Mouse (Mus musculus) gastrocnemius, adult 2 months (tissue): Measurements from ENCODE around the gene Depdc1b. TPM values are rescaled to one million over a fixed set of nuclear protein-coding genes. Genes with fewer than 3 reads are reported as not detected.

ENCODE experiments used
- DNase-seq: peaks from one replicate; pipeline ENCODE4 v3.0.0; 2022
- H3K27ac ChIP-seq: fragments of 200-600 bp; 2 replicates; pipeline ENCODE4 v1.8.1; 2022; ENCODE audit warnings: mild to moderate bottlenecking
- H3K4me3 ChIP-seq: fragments of 200-600 bp; 2 replicates; pipeline ENCODE4 v1.8.1; 2022; ENCODE audit warnings: mild to moderate bottlenecking, moderate library complexity
- CTCF ChIP-seq: fragments of 200-600 bp; IDR thresholded peaks from 2 replicates; pipeline ENCODE4 v1.8.1; 2022; ENCODE audit warnings: antibody characterized with exemption, mild to moderate bottlenecking, moderate library complexity
- intact Hi-C: fragments of 180-260 bp; cut with DNase I; formaldehyde crosslinking; loops from one replicate; pipeline ENCODE4 v1.15.1; 2025
- long read RNA-seq, 2 experiments: library from polyadenylated mRNA; stranded (forward); transcript quantifications; one replicate each; pipeline ENCODE4 v2.0.0; 2021
- total RNA-seq, 2 experiments: library from RNA; stranded (reverse); gene quantifications; 2 replicates each; pipeline ENCODE4 v1.2.3; 2021

Gene Depdc1b
- total RNA-seq: not detected
- long read RNA-seq, experiment 1: 0 reads
- long read RNA-seq, experiment 2: 0 reads

- peak; percentile 62 for TF ChIP-seq CTCF
- Histone ChIP-seq H3K27ac (peak within 1 kb of the TSS; percentile 77), H3K4me3 (peak within 1 kb of the TSS; percentile 89)
- peak; percentile 96 for DNase-seq
- intact Hi-C loops: no loop called here
Observed at GRCm38 (mm10) chr13:108315702-108316486, at the start of gene Depdc1b. TSS of gene Depdc1b (plus strand) at chr13:108316332.

DNA sequence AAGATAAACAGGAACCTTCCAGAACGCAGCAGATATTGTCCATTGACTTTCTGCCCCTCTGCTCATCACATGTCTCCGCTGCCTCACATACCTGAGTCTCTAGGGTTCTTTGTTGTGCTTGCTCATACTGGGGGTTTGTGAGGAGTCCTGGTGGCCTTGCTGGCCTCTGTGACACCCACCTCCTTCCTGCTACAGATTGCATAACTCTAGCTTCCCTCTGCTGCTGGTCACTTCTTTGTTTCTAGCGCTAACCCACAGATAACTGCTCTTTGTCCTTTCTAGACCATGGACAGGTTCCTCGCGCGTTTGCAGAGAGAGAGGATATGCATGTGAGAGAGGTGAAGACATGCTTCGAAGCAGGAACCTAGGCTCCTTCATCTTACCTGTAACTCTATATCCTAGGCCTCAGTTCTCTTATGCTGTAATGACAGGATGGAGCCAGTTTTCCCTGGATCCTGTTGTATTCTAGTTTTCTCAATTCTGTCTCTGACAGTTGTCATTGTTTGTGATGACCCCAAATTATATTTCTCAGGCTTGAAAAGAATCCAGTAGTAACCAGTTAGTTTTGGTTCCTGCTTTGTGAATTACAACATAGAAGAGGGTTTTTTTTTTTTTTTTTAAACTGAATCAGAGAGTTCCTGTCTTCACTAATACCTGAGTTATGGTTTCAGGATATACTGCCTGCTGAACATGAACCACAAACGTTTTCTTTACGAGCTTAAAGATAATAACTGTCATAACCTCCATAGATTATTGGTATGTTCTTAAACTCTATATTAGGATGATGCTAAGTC, 48.1 kb upstream of the Depdc1b start:
- intact Hi-C loops: no loop called here
- no peak for DNase-seq
- no peak overlapping the region for H3K4me3 ChIP-seq
- H3K27ac ChIP-seq: no peak overlapping the region
- TF ChIP-seq CTCF: no peak

DNA sequence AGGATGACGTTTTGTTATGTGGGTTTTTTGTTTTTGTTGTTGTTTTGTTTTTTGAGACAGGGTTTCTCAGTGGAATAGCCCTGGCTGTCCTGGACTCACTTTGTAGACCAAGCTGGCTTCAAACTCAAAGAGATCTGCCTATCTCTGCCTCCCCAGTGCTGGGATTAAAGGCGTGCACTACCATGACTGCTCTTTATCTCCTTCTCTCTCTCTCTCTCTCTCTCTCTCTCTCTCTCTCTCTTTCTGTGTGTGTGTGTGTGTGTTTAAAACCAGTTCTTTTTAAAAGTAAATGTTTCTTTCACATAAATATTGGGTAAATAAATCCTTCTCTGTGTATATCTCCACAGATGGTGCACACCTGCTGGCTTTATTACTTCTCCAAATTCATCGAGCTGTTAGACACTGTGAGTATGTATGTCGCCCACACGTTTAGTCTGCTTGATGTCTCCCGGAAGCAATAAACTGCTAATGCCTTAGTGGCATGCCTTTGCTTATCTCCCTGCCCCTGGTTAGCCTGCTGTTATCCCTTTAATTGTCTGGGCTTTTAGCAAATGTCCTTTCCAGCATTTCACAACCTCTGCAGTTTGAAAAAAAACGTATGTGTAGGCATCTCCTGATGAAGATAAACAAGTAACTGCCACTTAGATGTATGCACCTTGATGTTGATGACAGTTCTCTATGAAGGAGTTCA, 44.5 kb upstream of the Depdc1b start:
- Histone ChIP-seq H3K4me3 (no peak overlapping the region), H3K27ac (no peak overlapping the region)
- intact Hi-C loops: no loop called here
- TF ChIP-seq CTCF: no peak
- DNase-seq: no peak

DNA sequence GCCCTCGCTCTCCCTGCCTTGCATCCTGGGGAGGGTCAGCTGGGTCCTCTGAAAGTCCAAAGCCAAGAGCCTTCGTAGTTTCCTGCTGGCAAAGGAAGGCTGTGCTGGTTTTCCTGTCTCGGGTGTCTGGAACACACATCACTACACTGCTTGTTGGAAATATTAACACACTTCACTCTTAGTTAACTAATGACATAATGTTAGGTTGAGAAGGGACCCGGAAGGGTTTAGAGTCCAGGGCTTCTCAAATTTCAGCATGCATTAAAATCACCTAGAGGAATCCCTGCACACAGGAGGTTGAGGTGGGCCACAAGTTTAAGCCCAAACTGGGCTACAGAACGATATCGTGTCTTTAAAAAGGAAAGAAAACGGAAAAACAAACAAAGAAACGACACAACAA, 43.8 kb upstream of the Depdc1b start:
- intact Hi-C loops: no loop called here
- H3K27ac ChIP-seq: no peak overlapping the region
- no peak for TF ChIP-seq CTCF
- no peak overlapping the region for H3K4me3 ChIP-seq
- DNase-seq: no peak

DNA sequence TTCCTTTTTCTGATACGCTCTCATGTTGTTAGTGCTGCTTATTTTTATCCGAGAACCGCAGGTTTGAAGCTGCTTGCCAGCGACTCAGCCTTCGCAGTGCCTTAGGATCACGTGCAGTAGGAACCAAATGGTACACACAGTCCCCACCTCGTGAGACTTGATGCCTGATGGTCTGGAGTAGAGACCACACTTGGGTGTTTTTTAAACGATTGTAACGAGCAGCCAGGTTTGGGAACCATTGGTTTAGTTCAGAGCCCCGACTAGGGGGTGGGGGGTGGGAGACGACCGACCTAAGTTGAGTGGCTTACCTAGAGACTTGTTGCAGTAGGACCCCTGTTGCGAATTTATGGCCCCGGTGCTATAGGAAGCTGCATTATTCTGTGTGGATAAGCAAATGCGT, 43.1 kb upstream of the Depdc1b start:
- no peak for TF ChIP-seq CTCF
- no peak for DNase-seq
- Histone ChIP-seq H3K4me3 (no peak overlapping the region), H3K27ac (no peak overlapping the region)
- intact Hi-C loops: no loop called here

GRCm38 (mm10) chr13:108273456-108273855, 42.7 kb upstream of the Depdc1b start:
- intact Hi-C loops: no loop called here
- no peak for TF ChIP-seq CTCF
- H3K27ac ChIP-seq: no peak overlapping the region
- H3K4me3 ChIP-seq: no peak overlapping the region
- no peak for DNase-seq

DNA sequence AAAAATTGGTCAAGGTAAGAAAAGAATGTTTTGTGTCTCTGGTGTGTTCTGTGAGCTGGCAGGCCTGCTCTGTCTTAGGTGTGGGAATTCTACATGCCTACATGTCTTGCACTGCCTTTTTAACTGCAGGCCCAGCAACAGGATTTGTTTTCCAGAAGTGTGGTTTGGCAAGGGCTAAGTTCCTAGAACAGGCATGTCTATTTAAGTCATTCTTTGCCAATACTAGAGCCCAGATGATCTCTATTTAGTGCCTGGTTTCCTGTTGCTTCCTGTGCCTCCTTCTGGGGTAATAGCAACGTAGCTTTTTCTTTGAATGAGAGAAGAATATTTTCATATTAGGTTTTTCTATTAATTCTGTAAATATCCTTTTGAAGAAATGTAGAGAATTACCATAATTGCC, 39.6 kb upstream of the Depdc1b start:
- intact Hi-C loops: no loop called here
- DNase-seq: no peak
- H3K4me3 ChIP-seq: no peak overlapping the region
- no peak for TF ChIP-seq CTCF
- H3K27ac ChIP-seq: no peak overlapping the region

- TF ChIP-seq CTCF: no peak
- no peak overlapping the region for H3K27ac ChIP-seq
- no peak for DNase-seq
- no peak overlapping the region for H3K4me3 ChIP-seq
- intact Hi-C loops: no loop called here
Observed at GRCm38 (mm10) chr13:108277320-108277719, 38.8 kb upstream of the Depdc1b start.

GRCm38 (mm10) chr13:108278592-108278991, 37.5 kb upstream of the Depdc1b start:
- no peak for DNase-seq
- Histone ChIP-seq H3K27ac (no peak overlapping the region), H3K4me3 (no peak overlapping the region)
- intact Hi-C loops: no loop called here
- TF ChIP-seq CTCF: no peak

DNA sequence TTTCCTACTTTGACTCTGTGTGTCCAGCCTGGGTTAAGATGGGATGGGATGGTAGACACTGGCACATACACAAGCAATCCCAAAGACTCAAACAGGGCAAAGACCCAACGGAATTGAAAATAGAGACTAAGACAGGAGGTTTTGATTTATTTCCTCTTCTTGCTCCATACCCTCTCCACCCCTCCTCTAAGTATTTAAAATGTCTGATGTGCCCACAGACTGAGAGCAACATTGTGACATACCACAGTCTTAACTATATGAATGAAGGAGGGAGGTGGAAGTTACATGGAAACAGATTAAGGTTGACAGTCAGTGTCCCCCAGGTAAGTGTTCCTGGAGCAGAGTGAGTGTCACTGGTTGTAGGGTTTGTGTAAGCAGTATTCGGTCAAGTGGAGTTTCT, 31.8 kb upstream of the Depdc1b start:
- TF ChIP-seq CTCF: no peak
- Histone ChIP-seq H3K4me3 (no peak overlapping the region), H3K27ac (no peak overlapping the region)
- intact Hi-C loops: no loop called here
- no peak for DNase-seq

DNA sequence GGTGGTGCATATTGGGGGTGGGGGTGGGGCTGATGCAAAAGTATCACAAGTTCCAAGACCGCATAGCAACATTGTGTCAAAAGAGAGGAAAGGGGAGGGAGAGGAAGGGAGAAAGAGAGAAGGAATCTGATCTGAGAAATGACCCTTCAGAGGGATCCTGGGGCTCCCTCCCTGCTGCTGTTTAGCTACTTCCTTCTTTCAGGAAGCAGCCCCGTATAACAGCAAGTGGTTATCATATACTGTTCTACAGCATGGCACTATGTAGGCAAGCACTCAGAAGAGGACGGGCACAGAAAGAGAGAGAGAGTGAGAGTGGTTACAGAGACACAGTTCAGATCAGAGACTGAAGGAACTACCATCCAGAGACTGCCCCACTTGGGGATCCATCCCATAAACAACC, 28.2 kb upstream of the Depdc1b start:
- no peak for TF ChIP-seq CTCF
- H3K4me3 ChIP-seq: no peak overlapping the region
- no peak for DNase-seq
- no peak overlapping the region for H3K27ac ChIP-seq
- intact Hi-C loops: no loop called here

DNA sequence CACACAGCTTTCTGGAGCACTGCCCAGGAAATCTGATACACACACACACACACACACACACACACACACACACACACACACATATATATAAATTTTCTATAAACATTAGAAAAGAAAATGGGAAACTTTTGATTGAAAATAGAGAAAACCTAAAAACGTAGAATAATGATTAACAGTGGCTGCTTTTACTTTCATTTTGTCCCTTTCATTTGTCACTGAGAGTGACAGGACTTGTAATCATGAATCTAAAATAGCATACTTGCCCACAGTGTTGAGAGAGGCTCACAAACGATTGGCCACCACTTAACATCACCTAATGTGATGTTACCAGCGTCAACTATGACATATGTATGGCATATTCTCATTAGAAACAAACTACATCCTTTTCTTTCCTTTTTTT, 26.7 kb upstream of the Depdc1b start:
- Histone ChIP-seq H3K4me3 (no peak overlapping the region), H3K27ac (no peak overlapping the region)
- no peak for TF ChIP-seq CTCF
- intact Hi-C loops: no loop called here
- DNase-seq: no peak

DNA sequence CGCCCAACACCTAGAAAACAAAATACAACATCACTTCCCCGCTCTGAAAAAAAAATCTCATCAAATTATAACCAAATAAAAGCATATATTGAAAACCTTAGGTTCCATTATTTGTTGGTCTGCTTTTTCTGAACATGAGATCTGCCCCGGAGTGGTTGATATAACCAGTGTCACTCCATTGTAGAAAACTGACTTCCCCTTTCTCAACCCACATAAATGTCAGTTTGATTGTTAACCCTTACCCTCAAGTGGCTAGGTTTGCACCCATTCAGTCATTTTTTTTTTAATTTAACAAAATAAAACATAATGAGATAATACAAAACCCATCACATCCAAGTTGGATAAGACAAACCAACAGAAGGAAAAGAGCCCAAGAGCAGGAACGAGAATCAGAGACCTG, 25.8 kb upstream of the Depdc1b start:
- no peak overlapping the region for H3K4me3 ChIP-seq
- no peak for TF ChIP-seq CTCF
- DNase-seq: no peak
- intact Hi-C loops: no loop called here
- H3K27ac ChIP-seq: no peak overlapping the region
